Mouse (Mus musculus): ENCODE measurements around the gene Tsx. TPM values are rescaled to one million over a fixed set of nuclear protein-coding genes. Genes with fewer than 3 reads are reported as not detected.

Tsx gene
- polyA plus RNA-seq, 1 experiment: not detected

DNA sequence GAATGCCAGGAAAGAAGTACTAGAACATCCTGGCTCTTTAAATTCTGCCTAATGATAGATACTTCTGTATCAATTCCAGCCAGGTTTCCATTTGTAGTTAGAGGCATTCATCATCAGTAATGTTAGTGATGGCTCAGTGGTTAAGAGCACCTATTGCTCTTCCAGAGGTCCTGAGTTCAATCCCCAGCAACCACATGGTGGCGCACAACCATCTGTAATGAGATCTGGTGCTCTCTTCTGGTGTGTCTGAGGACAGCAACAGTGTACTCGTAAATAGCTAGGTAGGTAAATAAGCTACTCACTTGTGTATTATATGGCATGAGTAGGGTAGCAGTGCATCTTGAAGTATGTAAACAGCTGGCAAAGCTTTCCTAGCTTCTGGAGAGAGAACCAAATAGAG is 54.7 kb downstream of the Tsx start:
- Histone ChIP-seq H3K27ac (ENCODE audit: insufficient read depth, low read depth, low read length) (no peak overlapping the region), H3K4me3 (ENCODE audit: insufficient read depth, low read length) (no peak overlapping the region), H3K4me1 (ENCODE audit: control insufficient read depth, insufficient read depth, low read length) (no peaks in the 10 kb centered on the region)
- TF ChIP-seq CTCF (IDR thresholded peaks at IDR 0.05; ENCODE audit: low read depth, low read length) (no peak), POLR2A (IDR thresholded peaks at IDR 0.05; ENCODE audit: borderline replicate concordance, low read depth, low read length) (no peak)

DNA sequence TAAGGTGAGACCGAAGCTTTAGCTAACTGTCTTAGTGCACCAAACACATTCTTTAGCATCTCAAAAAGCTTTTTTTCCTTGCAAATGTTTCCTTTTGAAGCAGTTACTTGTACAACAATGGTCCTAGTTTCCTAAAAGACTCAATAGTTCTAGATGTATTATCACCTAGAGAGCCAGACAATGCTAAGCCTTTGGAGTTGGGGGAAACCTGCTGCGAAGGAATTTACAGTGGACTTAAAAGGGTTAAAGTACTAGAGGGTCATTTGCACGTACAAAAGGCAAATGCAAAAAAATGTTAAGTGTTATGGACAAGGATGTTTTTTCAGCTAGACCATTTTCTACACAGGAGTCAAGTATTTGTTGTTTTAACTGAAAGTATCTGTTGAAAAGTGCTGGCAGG is 58.1 kb downstream of the Tsx start:
- Histone ChIP-seq H3K4me1 (ENCODE audit: control insufficient read depth, insufficient read depth, low read length) (no peaks in the 10 kb centered on the region), H3K4me3 (ENCODE audit: insufficient read depth, low read length) (no peak overlapping the region), H3K27ac (ENCODE audit: insufficient read depth, low read depth, low read length) (no peak overlapping the region)
- no peak for TF ChIP-seq POLR2A (IDR thresholded peaks at IDR 0.05; ENCODE audit: borderline replicate concordance, low read depth, low read length)
- no peak for TF ChIP-seq CTCF (IDR thresholded peaks at IDR 0.05; ENCODE audit: low read depth, low read length)

Other genes with a start within 250 kb of the Tsx start
- gene Nap1l2, start 227.8 kb upstream of the Tsx start, polyA plus RNA-seq (2012; ENCODE audit: insufficient read depth, insufficient read length, missing spikeins): 0.29 TPM in 1 of 2 replicates, not detected in the other
- gene Cdx4, start 93.1 kb upstream of the Tsx start, polyA plus RNA-seq (2012; ENCODE audit: insufficient read depth, insufficient read length, missing spikeins): not detected in 2 replicates
- gene Chic1, start 58.0 kb upstream of the Tsx start, polyA plus RNA-seq (2012; ENCODE audit: insufficient read depth, insufficient read length, missing spikeins): 0.11 TPM in 1 of 2 replicates, not detected in the other
- gene Gm26992, start 7.5 kb downstream of the Tsx start, polyA plus RNA-seq (2012; ENCODE audit: insufficient read depth, insufficient read length, missing spikeins): not detected in 2 replicates
- gene Zcchc13, start 216.1 kb downstream of the Tsx start, polyA plus RNA-seq (2012; ENCODE audit: insufficient read depth, insufficient read length, missing spikeins): not detected in 2 replicates

Data from bone marrow macrophage, adult 2 months (primary cell).